Comparison of ENCODE assay signal across 16 mouse cellular contexts in the genomic region with DNA sequence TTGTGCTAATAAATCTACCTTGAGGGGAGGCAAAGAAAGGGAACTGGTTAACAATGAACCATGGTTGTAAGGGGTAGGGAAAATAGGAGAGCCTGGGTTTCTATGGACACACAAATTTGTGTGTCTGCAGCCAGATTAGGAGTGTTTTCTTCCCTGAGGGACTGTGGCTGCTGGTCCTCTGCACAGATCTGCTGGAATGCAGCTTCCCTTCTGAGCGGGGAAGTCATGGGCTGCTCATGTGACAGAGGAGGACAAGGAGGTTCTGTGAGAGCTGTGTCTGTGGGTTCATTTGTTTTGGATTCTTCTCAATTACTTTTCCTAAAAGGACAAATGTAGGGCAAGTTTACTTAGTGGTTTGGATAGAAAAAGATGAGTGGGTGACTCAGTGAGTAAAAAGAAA. TPM values are rescaled to one million over a fixed set of nuclear protein-coding genes. Genes with fewer than 3 reads are reported as not detected.
DNase-seq lines count a peak whose midpoint lies in the region; ATAC-seq and TF ChIP-seq lines count a peak whose summit lies in the region.
"Had no signal": no experiment of that assay in that cellular context is flagged by ENCODE, and none has a peak within 500 bp of the region (broad histone marks: within the 10 kb centered on the region; RNA-seq: fewer than 3 reads in every experiment).

No protein-coding gene starts in this region.

- H3K27ac ChIP-seq in forebrain, embryonic 10.5 days: 0 out of 2 replicates have a peak overlapping the region, but pooled peaks have one; percentile 16
- H3K27ac ChIP-seq in forebrain, embryonic 13.5 days: no peak overlapping the region
- H3K27ac ChIP-seq in lung, embryonic 14.5 days (ENCODE audit: low read depth): no peak overlapping the region
- no peak overlapping the region for H3K27ac ChIP-seq in lung, postnatal 0 days (ENCODE audit: low read length)
- 0 out of 2 replicates have a peak overlapping the region, but pooled peaks have one; percentile 25 for H3K27ac ChIP-seq in hindbrain, embryonic 16.5 days (ENCODE audit: low read depth, low read length)
- H3K27ac ChIP-seq: heart, embryonic 15.5 days; left cerebral cortex, adult 2 months had no signal

- DNase-seq in forebrain, embryonic 10.5 days (ENCODE audit: extremely low spot score, low spot score): no peak
- DNase-seq in lung, embryonic 14.5 days: peak; percentile 44
- DNase-seq in lung, postnatal 0 days (ENCODE audit: low spot score): no peak
- peak; percentile 37 for DNase-seq in embryo, embryonic 11 days
- DNase-seq in left cerebral cortex, postnatal 36 days (ENCODE audit: low spot score in 2 of 2): no peak
- DNase-seq in right cerebral cortex, adult 2 months (ENCODE audit: low spot score in 2 of 2): no peak
- DNase-seq: adrenal gland, adult 2 months; cerebellum, postnatal 36 days; kidney, adult 11 months; liver, postnatal 0 days; thymus, postnatal 36 days had no signal

- no peak overlapping the region for H3K4me3 ChIP-seq in forebrain, embryonic 10.5 days
- H3K4me3 ChIP-seq in forebrain, embryonic 13.5 days: no peak overlapping the region
- no peak overlapping the region for H3K4me3 ChIP-seq in lung, embryonic 14.5 days (ENCODE audit: low read depth, low read length)
- H3K4me3 ChIP-seq in lung, postnatal 0 days (ENCODE audit: low read depth, low read length): no peak overlapping the region
- no peak overlapping the region for H3K4me3 ChIP-seq in hindbrain, embryonic 16.5 days (ENCODE audit: low read length)
- H3K4me3 ChIP-seq: heart, embryonic 15.5 days; left cerebral cortex, adult 2 months; megakaryocyte, embryonic 14.5 days had no signal

- no peak for TF ChIP-seq EP300 in lung, postnatal 0 days (IDR thresholded peaks at IDR 0.05)

- intact Hi-C loops in left cerebral cortex, postnatal 36 days (cut with DNase I): no loop called here

- TF ChIP-seq CTCF in lung, embryonic 14.5 days (IDR thresholded peaks at IDR 0.05; ENCODE audit: low read depth): no peak
- TF ChIP-seq CTCF in lung, postnatal 0 days (IDR thresholded peaks at IDR 0.05): no peak

- H3K9ac ChIP-seq in forebrain, embryonic 13.5 days: no peak overlapping the region
- no peak overlapping the region for H3K9ac ChIP-seq in lung, embryonic 14.5 days
- H3K9ac ChIP-seq in lung, postnatal 0 days (replicated peaks; ENCODE audit: low read depth): no peak overlapping the region
- H3K9ac ChIP-seq in hindbrain, embryonic 16.5 days (ENCODE audit: low read depth, low read length): no peak overlapping the region
- H3K9ac ChIP-seq: heart, embryonic 15.5 days; liver, postnatal 0 days had no signal

- ATAC-seq in forebrain, embryonic 13.5 days: no peak
- peak; percentile 60; the same call in 1 of the 2 replicates for ATAC-seq in lung, embryonic 14.5 days (ENCODE audit: insufficient read depth)
- ATAC-seq in lung, postnatal 0 days: no peak
- ATAC-seq in hindbrain, embryonic 16.5 days: no peak
- ATAC-seq: liver, postnatal 0 days had no signal

- no peaks in the 10 kb centered on the region for H3K9me3 ChIP-seq in forebrain, embryonic 10.5 days
- no peaks in the 10 kb centered on the region for H3K9me3 ChIP-seq in forebrain, embryonic 13.5 days (replicated peaks)
- no peaks in the 10 kb centered on the region for H3K9me3 ChIP-seq in lung, embryonic 14.5 days (ENCODE audit: low read depth, low read length)
- no peaks in the 10 kb centered on the region for H3K9me3 ChIP-seq in lung, postnatal 0 days (ENCODE audit: low read length)
- H3K9me3 ChIP-seq in hindbrain, embryonic 16.5 days (ENCODE audit: control insufficient read depth, low read length): no peaks in the 10 kb centered on the region
- H3K9me3 ChIP-seq: heart, embryonic 15.5 days; megakaryocyte, embryonic 14.5 days had no signal

- H3K27me3 ChIP-seq in forebrain, embryonic 10.5 days (ENCODE audit: poor library complexity, severe bottlenecking): no peaks in the 10 kb centered on the region
- H3K27me3 ChIP-seq in forebrain, embryonic 13.5 days: no peaks in the 10 kb centered on the region
- no peaks in the 10 kb centered on the region for H3K27me3 ChIP-seq in lung, embryonic 14.5 days (ENCODE audit: insufficient read depth, low read length)
- no peaks in the 10 kb centered on the region for H3K27me3 ChIP-seq in lung, postnatal 0 days (replicated peaks; ENCODE audit: insufficient read depth, low read length)
- H3K27me3 ChIP-seq in hindbrain, embryonic 16.5 days (replicated peaks; ENCODE audit: control insufficient read depth, insufficient read depth, low read length): no peaks in the 10 kb centered on the region
- H3K27me3 ChIP-seq: heart, embryonic 15.5 days; megakaryocyte, embryonic 14.5 days had no signal

- no peaks in the 10 kb centered on the region for H3K36me3 ChIP-seq in forebrain, embryonic 10.5 days (replicated peaks)
- no peaks in the 10 kb centered on the region for H3K36me3 ChIP-seq in forebrain, embryonic 13.5 days (ENCODE audit: poor library complexity, severe bottlenecking)
- H3K36me3 ChIP-seq in lung, embryonic 14.5 days (ENCODE audit: insufficient read depth): no peaks in the 10 kb centered on the region
- H3K36me3 ChIP-seq in lung, postnatal 0 days (ENCODE audit: insufficient read depth, low read length): no peaks in the 10 kb centered on the region
- no peaks in the 10 kb centered on the region for H3K36me3 ChIP-seq in hindbrain, embryonic 16.5 days (ENCODE audit: control insufficient read depth, insufficient read depth, low read length)
- H3K36me3 ChIP-seq: heart, embryonic 15.5 days had no signal

- 39% methylated on average over 1 of the region's 1 CpGs for WGBS in forebrain, embryonic 10.5 days
- 50% methylated on average over 1 of the region's 1 CpGs for WGBS in forebrain, embryonic 13.5 days
- WGBS in lung, embryonic 14.5 days: 27% methylated on average over 1 of the region's 1 CpGs
- WGBS in lung, postnatal 0 days: 36% methylated on average over 1 of the region's 1 CpGs
- WGBS in hindbrain, embryonic 16.5 days: 40% methylated on average over 1 of the region's 1 CpGs

- peaks cover 20% of the 10 kb centered on the region for H3K4me1 ChIP-seq in forebrain, embryonic 10.5 days
- H3K4me1 ChIP-seq in forebrain, embryonic 13.5 days: peaks cover 18% of the 10 kb centered on the region
- no peaks in the 10 kb centered on the region for H3K4me1 ChIP-seq in lung, embryonic 14.5 days (ENCODE audit: insufficient read depth)
- H3K4me1 ChIP-seq in lung, postnatal 0 days (ENCODE audit: insufficient read depth, low read depth, low read length): no peaks in the 10 kb centered on the region
- peaks cover 5% of the 10 kb centered on the region; the same call in 1 of the 2 replicates for H3K4me1 ChIP-seq in hindbrain, embryonic 16.5 days (ENCODE audit: control insufficient read depth, insufficient read depth, low read depth, low read length)
- H3K4me1 ChIP-seq: megakaryocyte, embryonic 14.5 days had no signal

- H3K4me2 ChIP-seq in forebrain, embryonic 13.5 days: no peak overlapping the region
- H3K4me2 ChIP-seq in lung, embryonic 14.5 days: no peak overlapping the region
- no peak overlapping the region for H3K4me2 ChIP-seq in lung, postnatal 0 days (replicated peaks; ENCODE audit: low read depth, low read length)
- no peak overlapping the region for H3K4me2 ChIP-seq in hindbrain, embryonic 16.5 days (ENCODE audit: low read length)
- H3K4me2 ChIP-seq: heart, embryonic 15.5 days had no signal

RNA-seq across cellular contexts. Expression of a gene that starts 48.2 kb away (rescaled TPM):
- 256 and 262 TPM in 2 replicates for polyA plus RNA-seq in forebrain, embryonic 10.5 days (2016; fragmentation: Nextera tagmentation; extraction: Ambion mirVana)
- 852 and 970 TPM in 2 replicates for polyA plus RNA-seq in forebrain, embryonic 13.5 days (2015; fragmentation: Nextera tagmentation; extraction: Ambion mirVana)
- 52.6 and 54.5 TPM in 2 replicates for polyA plus RNA-seq in lung, embryonic 14.5 days (2014; fragmentation: Nextera tagmentation; extraction: Ambion mirVana)
- 9.2 and 11.3 TPM in 2 replicates for polyA plus RNA-seq in lung, postnatal 0 days (2015; fragmentation: Nextera tagmentation; extraction: Ambion mirVana)
- 179 and 238 TPM in 2 replicates for polyA plus RNA-seq in hindbrain, embryonic 16.5 days (2015; fragmentation: Nextera tagmentation; extraction: Ambion mirVana)
- 10 to 100 TPM; 11.0 to 19.4 TPM for total RNA-seq in left cerebral cortex, postnatal 36 days (2021)

Comparison
In these comparisons a context has a peak if more than half of its experiments do, and no peak if none do; other contexts are left out.
1. DNase-seq: peak in lung, embryonic 14.5 days (single experiment) and embryo, embryonic 11 days (single experiment); none in forebrain, embryonic 10.5 days (single experiment), lung, postnatal 0 days (single experiment), left cerebral cortex, postnatal 36 days (0 of 2) and right cerebral cortex, adult 2 months (0 of 2).
2. H3K27ac ChIP-seq: peak in forebrain, embryonic 10.5 days (single experiment) and hindbrain, embryonic 16.5 days (single experiment); none in forebrain, embryonic 13.5 days (single experiment), lung, embryonic 14.5 days (single experiment) and lung, postnatal 0 days (single experiment).